Mouse (Mus musculus): ENCODE measurements around the gene Sowahc.

- TF ChIP-seq CTCF (IDR thresholded peaks at IDR 0.05; ENCODE audit: low read depth, low read length) (no peak), GATA2 (IDR thresholded peaks at IDR 0.05; ENCODE audit: borderline replicate concordance, low read depth, low read length) (no peak), POLR2AphosphoS5 (IDR thresholded peaks at IDR 0.05; ENCODE audit: insufficient replicate concordance, low read depth, low read length) (no peak)
These were observed 40.3 kb downstream of the Sowahc start for GRCm38 (mm10) chr10:59262021-59262420.
